Mouse (Mus musculus) neural tube, embryonic 13.5 days (tissue): ENCODE measurements at regions not wholly inside any gene's neighbourhood (a gene's known extent, or its start where the extent isn't known, plus 50 kb on each side); places are given as distances from the start of the nearest gene placed in this dataset.

Source experiments
- ATAC-seq: fragments of 200-750 bp; cut with Nextera tagmentation; 2 replicates; pipeline ENCODE4 v1.8.0; 2017; ENCODE audit warnings: low read depth, mild to moderate bottlenecking, moderate TSS enrichment, moderate library complexity
- H3K27ac ChIP-seq: fragments of 300-500 bp; sonication (generic); replicated peaks from 2 replicates; pipeline ENCODE4 v1.5.1; 2015; ENCODE audit warnings: moderate library complexity, mild to moderate bottlenecking, inconsistent platforms
- H3K27me3 ChIP-seq: fragments of 300-500 bp; sonication (generic); 2 replicates; pipeline ENCODE4 v1.6.1; 2015; ENCODE audit warnings: mild to moderate bottlenecking, inconsistent platforms
- H3K36me3 ChIP-seq: fragments of 300-500 bp; sonication (generic); 2 replicates; pipeline ENCODE4 v1.6.1; 2015; ENCODE audit warnings: mild to moderate bottlenecking, inconsistent platforms
- H3K4me1 ChIP-seq: fragments of 300-500 bp; sonication (generic); replicated peaks from 2 replicates; pipeline ENCODE4 v1.6.1; 2015; ENCODE audit warnings: inconsistent platforms
- H3K4me2 ChIP-seq: fragments of 300-500 bp; sonication (generic); 2 replicates; pipeline ENCODE4 v1.6.1; 2015; ENCODE audit warnings: inconsistent platforms, mild to moderate bottlenecking, moderate library complexity
- H3K4me3 ChIP-seq: fragments of 300-500 bp; sonication (generic); 2 replicates; pipeline ENCODE4 v1.5.1; 2015; ENCODE audit warnings: mild to moderate bottlenecking, inconsistent platforms
- H3K9ac ChIP-seq: fragments of 300-500 bp; sonication (generic); 2 replicates; pipeline ENCODE4 v1.6.1; 2015; ENCODE audit warnings: moderate library complexity, mild to moderate bottlenecking, inconsistent platforms
- H3K9me3 ChIP-seq: fragments of 300-500 bp; sonication (generic); 2 replicates; pipeline ENCODE4 v1.6.1; 2016; ENCODE audit warnings: inconsistent platforms
- WGBS: fragments of 180-500 bp; shearing (Covaris S2); methylation state at CpG from one replicate; pipeline ENCODE4 v1.1.7; 2015; 5-methylcytosine and 5-hydroxymethylcytosine counted together

DNA sequence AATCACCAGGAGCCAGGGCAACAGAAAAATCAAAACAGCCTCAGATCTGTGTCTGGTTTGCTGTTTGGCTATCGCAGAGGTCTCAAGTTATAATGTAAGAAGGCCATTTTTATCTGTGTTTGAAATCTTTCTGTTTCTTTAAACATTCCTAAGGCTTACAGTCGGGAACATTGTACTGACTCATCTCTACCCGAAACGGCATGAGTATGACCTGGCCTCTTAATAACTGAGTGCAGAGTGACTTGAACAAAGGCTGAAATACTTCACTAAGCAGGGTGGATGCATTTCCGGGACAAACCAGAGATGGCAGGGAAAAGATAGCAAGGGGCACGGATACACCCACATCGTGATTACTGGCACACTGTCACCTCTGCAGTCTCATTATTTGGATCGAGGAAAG is 355.1 kb downstream of the Nedd1 start:
- no peak overlapping the region for H3K9ac ChIP-seq
- no peak overlapping the region for H3K4me2 ChIP-seq
- no peak overlapping the region for H3K27ac ChIP-seq
- WGBS, result 82% methylated on average over 8 of the region's 8 CpGs
- H3K9me3 ChIP-seq, result no peaks in the 10 kb centered on the region
- H3K27me3 ChIP-seq, result no peaks in the 10 kb centered on the region
- no peak overlapping the region for H3K4me3 ChIP-seq
- H3K4me1 ChIP-seq, result no peaks in the 10 kb centered on the region; the same call in 1 of the 2 replicates
- no peaks in the 10 kb centered on the region for H3K36me3 ChIP-seq
- no peak for ATAC-seq

DNA sequence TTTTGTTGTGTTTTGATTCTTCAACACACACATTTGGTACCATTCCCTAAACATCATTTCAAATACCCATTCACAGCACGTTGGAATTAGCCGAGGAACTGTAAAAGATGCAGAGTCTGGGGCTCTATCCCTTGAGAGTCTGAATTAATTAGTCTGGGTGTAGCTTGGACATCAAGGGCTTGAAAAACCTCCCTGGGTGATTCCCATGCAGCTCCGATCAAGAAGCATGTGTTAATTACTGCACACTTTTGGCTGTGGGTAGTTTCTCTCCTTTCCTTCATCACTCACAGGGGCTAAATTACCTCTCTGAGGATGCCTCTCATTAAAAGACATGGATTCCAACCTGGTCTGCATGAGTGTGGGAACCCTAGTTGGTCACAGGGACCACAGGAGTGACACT is 365.5 kb downstream of the Nedd1 start:
- Histone ChIP-seq H3K9ac (no peak overlapping the region), H3K27ac (no peak overlapping the region), H3K4me1 (no peaks in the 10 kb centered on the region; the same call in 1 of the 2 replicates), H3K9me3 (no peaks in the 10 kb centered on the region), H3K27me3 (no peaks in the 10 kb centered on the region), H3K4me2 (no peak overlapping the region), H3K36me3 (no peaks in the 10 kb centered on the region), H3K4me3 (no peak overlapping the region)
- 35% methylated on average over 3 of the region's 3 CpGs for WGBS
- ATAC-seq, result no peak

DNA sequence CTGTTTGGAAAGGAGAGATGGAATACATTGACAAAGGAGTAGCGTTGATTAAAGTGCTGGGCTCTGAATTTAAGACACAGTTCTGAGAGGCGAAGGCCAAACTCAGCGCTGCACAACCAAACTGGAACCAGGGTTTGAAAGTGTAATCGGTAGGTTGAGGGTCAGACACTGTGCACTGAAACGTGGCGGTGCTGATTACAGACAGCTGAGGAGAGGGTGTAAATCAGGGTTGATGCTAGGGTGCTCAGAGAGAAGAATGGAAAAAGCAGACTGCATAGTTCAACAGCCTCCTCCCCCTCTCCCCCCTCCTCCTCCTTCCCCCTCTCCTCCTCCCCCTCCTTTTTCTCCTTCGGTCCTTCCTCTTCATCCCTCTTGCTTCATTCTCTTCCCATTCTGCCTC is 373.2 kb downstream of the Nedd1 start:
- no peak overlapping the region for H3K9ac ChIP-seq
- no peak overlapping the region for H3K27ac ChIP-seq
- no peaks in the 10 kb centered on the region for H3K27me3 ChIP-seq
- no peak overlapping the region for H3K4me3 ChIP-seq
- H3K36me3 ChIP-seq, result no peaks in the 10 kb centered on the region
- H3K9me3 ChIP-seq, result no peaks in the 10 kb centered on the region
- WGBS, result 37% methylated on average over 6 of the region's 7 CpGs
- H3K4me1 ChIP-seq, result peaks cover 14% of the 10 kb centered on the region
- peak; percentile 56 for ATAC-seq
- no peak overlapping the region for H3K4me2 ChIP-seq

DNA sequence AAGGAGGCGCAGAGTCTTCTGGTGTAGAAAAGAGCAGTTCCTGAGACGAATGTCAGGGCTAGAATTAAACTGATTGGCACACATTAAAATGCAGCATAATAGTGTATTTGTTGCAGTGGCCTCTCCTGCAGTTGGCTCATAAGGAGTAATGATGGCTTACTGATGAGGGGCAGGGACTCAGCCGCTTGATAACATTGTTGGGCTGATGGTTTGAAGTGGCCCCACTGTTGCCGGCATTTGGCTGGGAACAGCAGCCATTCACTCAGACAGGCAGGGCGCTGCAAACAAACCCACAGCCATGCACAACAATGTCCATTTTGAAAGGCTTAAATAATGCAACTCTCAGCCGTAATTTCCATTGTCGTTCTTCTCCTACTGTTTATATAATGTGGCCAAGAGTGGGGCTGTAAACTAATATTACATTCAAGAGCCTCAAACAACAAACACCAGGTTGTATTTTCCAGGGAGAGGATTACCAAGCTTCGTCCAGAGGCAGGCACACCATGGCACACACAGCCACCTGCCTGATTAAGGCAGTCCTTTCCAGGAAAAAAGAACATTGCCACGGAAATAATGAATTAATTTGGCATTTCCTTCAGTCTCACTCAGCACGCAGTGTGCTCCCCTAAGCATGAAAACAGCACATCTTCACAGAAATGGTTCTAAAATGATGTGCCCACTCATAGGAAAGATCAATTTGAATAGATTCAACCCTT is 374.1 kb downstream of the Nedd1 start:
- H3K36me3 ChIP-seq, result no peaks in the 10 kb centered on the region
- no peak overlapping the region for H3K4me2 ChIP-seq
- H3K4me3 ChIP-seq, result no peak overlapping the region
- no peaks in the 10 kb centered on the region for H3K27me3 ChIP-seq
- H3K9ac ChIP-seq, result no peak overlapping the region
- H3K27ac ChIP-seq, result no peak overlapping the region
- no peaks in the 10 kb centered on the region for H3K9me3 ChIP-seq
- no peak for ATAC-seq
- peaks cover 14% of the 10 kb centered on the region for H3K4me1 ChIP-seq
- 31% methylated on average over 10 of the region's 10 CpGs for WGBS

DNA sequence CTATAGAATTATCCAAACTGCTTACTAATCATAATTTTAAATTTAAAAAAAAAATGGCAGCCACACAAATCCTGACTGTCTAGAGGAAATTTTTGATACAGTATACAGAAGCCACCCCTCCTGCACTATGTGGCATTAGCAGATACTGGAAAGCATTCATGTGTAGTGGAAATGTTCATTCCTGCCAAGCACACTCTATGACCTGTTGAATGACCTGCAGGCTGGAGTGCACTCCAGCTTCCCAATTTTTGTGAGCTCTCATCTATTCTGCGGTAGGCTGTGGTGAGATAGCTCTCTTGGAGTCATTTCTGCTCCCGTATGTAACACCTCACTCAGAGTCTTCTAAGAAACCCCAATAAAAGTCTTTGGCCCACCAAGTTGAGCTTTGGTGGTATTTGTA is 382.5 kb downstream of the Nedd1 start:
- WGBS, result 93% methylated on average over 2 of the region's 2 CpGs
- no peak for ATAC-seq
- no peaks in the 10 kb centered on the region for H3K4me1 ChIP-seq

DNA sequence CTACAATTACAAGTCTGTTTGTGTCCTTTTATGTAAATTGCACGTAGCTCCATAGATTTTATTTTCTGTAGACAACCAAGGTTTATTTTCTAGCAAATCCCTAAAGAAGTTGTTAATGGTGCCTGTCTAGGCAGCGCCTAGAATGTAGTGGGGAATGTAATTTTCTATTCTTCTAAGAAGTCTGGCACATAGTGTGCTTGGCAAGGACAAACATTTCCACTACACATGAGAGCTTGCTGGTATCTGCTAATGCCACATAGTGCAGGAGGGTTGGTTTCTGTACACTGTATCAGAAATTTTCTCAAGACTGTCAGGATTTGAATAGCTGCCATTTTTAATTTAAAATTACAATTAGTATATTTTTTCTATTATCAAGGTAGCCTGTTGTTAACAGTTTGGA is 385.3 kb downstream of the Nedd1 start:
- ATAC-seq, result no peak
- H3K4me3 ChIP-seq, result no peak overlapping the region

More for the DNA sequence above, 382.5 kb downstream of the Nedd1 start:
- H3K4me2 ChIP-seq, result no peak overlapping the region
- no peaks in the 10 kb centered on the region for H3K9me3 ChIP-seq
- no peaks in the 10 kb centered on the region for H3K36me3 ChIP-seq
- H3K27ac ChIP-seq, result no peak overlapping the region
- no peak overlapping the region for H3K4me3 ChIP-seq
- H3K9ac ChIP-seq, result no peak overlapping the region
- no peaks in the 10 kb centered on the region for H3K27me3 ChIP-seq

DNA sequence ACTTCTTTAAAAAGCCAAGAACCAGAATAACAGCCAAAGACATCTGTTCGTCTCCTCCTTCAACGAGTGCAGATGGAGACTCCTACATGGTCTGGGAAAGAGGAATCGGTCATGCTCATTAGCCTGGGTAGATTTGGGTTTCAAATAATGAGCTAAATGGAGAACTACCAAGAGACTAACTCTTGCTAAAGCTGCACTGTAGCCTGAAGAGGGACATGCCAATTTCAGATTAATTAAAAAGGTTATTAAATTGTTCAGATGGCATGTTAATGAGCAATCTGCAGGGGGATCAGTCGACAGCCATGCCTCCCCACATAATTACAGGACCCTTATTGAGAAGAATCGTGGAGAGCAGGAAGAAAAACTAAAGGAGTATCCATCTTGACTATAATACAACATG is 386.1 kb downstream of the Nedd1 start:
- no peaks in the 10 kb centered on the region for H3K9me3 ChIP-seq
- H3K27me3 ChIP-seq, result no peaks in the 10 kb centered on the region
- no peaks in the 10 kb centered on the region for H3K36me3 ChIP-seq
- WGBS, result 47% methylated on average over 5 of the region's 5 CpGs
- no peak overlapping the region for H3K4me2 ChIP-seq
- no peak for ATAC-seq
- no peak overlapping the region for H3K4me3 ChIP-seq
- H3K9ac ChIP-seq, result no peak overlapping the region
- H3K4me1 ChIP-seq, result peaks cover 21% of the 10 kb centered on the region
- no peak overlapping the region for H3K27ac ChIP-seq

More for the DNA sequence above, 385.3 kb downstream of the Nedd1 start:
- no peaks in the 10 kb centered on the region for H3K9me3 ChIP-seq
- H3K4me2 ChIP-seq, result no peak overlapping the region
- no peaks in the 10 kb centered on the region for H3K27me3 ChIP-seq
- no peaks in the 10 kb centered on the region for H3K36me3 ChIP-seq
- peaks cover 21% of the 10 kb centered on the region for H3K4me1 ChIP-seq
- no peak overlapping the region for H3K27ac ChIP-seq
- no peak overlapping the region for H3K9ac ChIP-seq
- 81% methylated on average over 2 of the region's 2 CpGs for WGBS

DNA sequence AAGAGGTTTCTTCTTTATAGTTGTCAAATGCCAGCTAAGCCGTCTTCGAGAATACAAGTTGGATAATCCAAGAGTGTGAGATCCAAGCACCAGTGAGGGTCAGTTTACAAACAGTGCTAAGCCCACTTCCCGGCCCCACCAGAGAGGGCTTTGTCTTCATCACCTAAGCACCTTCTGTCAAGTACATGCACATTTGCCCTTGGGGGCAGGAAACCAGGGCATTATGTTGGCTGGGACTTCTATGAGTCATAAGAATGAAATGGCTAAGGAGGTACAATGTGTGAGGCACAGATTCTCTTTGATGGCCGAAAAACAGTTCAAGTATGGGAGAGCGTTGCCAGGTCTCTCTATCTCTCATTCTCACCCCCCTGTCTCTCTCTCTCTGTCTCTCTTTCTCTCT is 387.1 kb downstream of the Nedd1 start:
- Histone ChIP-seq H3K27me3 (no peaks in the 10 kb centered on the region), H3K9me3 (no peaks in the 10 kb centered on the region), H3K4me1 (peaks cover 21% of the 10 kb centered on the region), H3K36me3 (no peaks in the 10 kb centered on the region), H3K27ac (no peak overlapping the region), H3K4me2 (no peak overlapping the region), H3K4me3 (no peak overlapping the region), H3K9ac (no peak overlapping the region)
- 79% methylated on average over 5 of the region's 5 CpGs for WGBS
- ATAC-seq, result no peak

DNA sequence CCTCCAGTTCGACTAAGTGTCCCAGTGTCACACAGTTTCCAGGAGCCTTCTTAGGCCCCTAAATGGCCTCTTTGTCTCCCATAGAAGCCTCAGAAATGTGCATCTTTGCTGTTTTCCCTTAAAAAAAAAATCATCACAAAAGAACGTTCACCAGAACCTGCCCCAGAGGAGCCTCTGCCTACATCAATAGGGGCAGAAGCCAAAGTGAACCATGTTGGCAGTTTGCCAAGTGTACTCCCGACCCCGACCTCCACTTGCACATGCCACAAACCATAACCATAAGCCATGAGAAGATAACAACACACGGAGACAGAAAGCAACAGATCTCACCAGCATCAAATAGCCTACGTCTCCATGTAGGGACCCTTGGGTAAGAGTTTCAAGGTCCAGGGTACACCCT is 388.4 kb downstream of the Nedd1 start:
- Histone ChIP-seq H3K9ac (no peak overlapping the region), H3K27me3 (no peaks in the 10 kb centered on the region), H3K4me2 (no peak overlapping the region), H3K4me1 (peaks cover 21% of the 10 kb centered on the region), H3K36me3 (no peaks in the 10 kb centered on the region), H3K9me3 (no peaks in the 10 kb centered on the region), H3K27ac (peak overlapping the region; percentile 73), H3K4me3 (no peak overlapping the region)
- ATAC-seq, result no peak
- WGBS, result 29% methylated on average over 6 of the region's 6 CpGs

DNA sequence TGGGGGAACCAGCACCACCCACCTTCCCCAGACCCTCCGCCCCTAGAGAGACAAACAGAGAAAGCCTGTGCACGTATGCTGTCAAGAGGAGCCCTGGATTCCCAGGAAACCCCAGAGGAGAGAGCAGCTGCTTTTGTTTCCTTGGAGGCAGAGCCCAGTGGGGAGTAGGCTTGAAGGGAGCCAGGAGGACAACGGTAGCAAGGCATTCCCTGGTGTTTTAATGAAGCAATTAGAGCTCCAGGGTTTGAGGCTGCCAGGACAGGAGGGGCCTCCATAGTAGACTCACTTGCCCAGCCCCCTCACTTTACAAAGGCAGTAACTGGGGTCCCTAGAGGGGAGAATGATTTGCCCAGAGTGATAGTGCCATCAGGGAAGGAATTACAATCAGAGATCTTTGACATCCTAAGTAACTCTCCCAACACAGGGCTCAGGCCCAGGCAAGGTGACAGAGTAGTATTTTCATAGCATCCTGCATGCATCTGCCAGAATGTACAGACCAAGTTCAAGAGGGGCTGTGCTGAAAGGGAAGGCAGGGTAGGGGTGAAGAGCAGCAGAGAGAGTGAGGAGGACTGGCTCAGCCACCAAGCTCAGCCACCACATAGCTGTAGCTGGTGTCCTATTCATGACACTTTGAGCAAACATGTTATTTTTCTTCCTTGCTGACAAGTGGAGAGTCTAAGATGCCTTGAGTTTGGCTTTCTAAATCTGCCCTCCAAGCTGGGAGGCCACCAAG is 389.0 kb downstream of the Nedd1 start:
- no peak overlapping the region for H3K4me3 ChIP-seq
- peak overlapping the region; percentile 73 for H3K27ac ChIP-seq
- no peaks in the 10 kb centered on the region for H3K9me3 ChIP-seq
- no peaks in the 10 kb centered on the region for H3K27me3 ChIP-seq
- peaks cover 21% of the 10 kb centered on the region for H3K4me1 ChIP-seq
- no peaks in the 10 kb centered on the region for H3K36me3 ChIP-seq
- peak; percentile 90 for ATAC-seq
- no peak overlapping the region for H3K9ac ChIP-seq
- WGBS, result 4% methylated on average over 3 of the region's 3 CpGs
- no peak overlapping the region for H3K4me2 ChIP-seq

DNA sequence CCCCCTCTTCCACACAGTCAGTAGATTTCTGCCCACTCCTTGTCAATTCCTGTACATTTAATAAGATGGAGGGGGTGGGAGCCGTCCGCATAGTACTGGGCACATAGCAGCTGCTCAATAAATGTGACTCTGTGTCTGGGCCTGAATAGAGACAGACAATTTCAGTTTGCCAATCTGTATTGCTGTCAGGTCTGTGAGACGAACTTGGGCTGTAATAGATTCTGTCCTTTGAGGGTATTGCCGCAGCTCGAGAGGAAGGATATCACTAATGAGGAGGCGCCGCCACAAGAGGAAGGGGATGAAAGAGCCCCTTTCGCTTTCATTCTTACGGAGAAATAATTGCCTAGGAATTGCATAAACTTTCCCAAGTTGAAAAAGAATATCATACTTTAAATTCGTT is 392.1 kb downstream of the Nedd1 start:
- H3K4me1 ChIP-seq, result peaks cover 21% of the 10 kb centered on the region
- H3K27ac ChIP-seq, result no peak overlapping the region
- H3K4me2 ChIP-seq, result no peak overlapping the region
- no peaks in the 10 kb centered on the region for H3K9me3 ChIP-seq
- H3K4me3 ChIP-seq, result no peak overlapping the region
- H3K36me3 ChIP-seq, result no peaks in the 10 kb centered on the region
- no peak for ATAC-seq
- WGBS, result 66% methylated on average over 10 of the region's 10 CpGs
- no peaks in the 10 kb centered on the region for H3K27me3 ChIP-seq
- no peak overlapping the region for H3K9ac ChIP-seq

DNA sequence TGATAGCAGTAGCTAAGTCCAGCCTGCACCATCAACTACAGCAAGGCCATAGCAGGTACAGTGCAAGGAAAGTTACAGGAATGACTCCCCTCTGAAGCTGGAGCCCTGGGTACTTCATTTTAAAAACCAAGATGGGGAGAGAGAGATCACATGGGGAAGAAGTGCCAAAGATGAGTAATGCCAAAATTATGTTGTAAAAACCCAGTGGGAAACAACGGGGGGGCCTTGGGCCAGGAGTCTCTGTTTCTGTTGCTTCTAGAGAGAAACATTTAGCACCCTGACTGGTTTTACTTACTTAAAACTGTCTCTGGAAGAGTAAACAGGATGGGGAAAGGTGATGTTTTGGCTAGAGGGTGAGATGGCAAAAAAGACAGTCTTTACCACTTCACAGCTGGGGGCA is 392.6 kb downstream of the Nedd1 start:
- H3K27ac ChIP-seq, result no peak overlapping the region
- H3K4me2 ChIP-seq, result no peak overlapping the region
- no peak overlapping the region for H3K9ac ChIP-seq
- H3K27me3 ChIP-seq, result no peaks in the 10 kb centered on the region
- no peak overlapping the region for H3K4me3 ChIP-seq
- no peak for ATAC-seq
- no peaks in the 10 kb centered on the region for H3K9me3 ChIP-seq
- H3K36me3 ChIP-seq, result no peaks in the 10 kb centered on the region
- peaks cover 21% of the 10 kb centered on the region for H3K4me1 ChIP-seq
- WGBS, result 76% methylated on average over 1 of the region's 1 CpGs
